Mouse (Mus musculus): ENCODE measurements at regions not wholly inside any gene's neighbourhood (a gene's known extent, or its start where the extent isn't known, plus 50 kb on each side); places are given as distances from the start of the nearest gene placed in this dataset.

DNA sequence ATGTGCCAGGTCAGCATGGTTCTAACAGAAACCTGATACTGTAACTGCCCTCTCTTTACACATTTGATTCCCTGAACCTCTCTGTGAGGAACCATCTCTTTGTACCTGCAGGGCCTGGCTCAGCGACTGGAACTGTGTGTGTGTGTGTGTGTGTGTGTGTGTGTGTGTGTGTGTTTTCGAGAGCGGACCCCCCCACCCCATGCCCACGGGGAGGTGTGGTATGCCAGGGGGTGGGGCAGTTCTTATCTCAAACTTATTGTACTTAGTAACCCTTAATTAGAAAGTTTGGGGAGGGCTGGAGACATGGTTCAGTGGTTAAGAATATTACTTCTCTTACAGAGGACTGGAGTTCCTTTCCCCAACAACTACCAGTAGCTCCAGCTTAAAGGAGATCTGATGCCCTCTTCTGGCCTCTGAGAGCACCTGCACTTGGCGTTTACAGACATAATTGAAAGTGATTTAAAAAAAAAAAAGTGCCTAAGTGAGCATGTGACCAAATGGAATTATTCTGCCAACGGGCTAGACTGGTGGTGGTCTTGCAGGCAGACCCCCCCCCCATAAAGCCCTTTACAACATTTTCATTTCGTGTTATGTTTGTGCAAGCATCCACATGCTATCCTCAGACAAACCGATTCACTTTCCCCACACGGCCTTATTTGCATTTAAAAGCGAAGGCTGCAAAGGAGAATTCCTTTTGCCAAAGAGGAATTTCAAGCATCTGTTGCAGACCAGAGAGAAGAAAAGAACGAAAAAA is 77.7 kb upstream of the Med14 start:
- peak; percentile 88 for DNase-seq (ENCODE audit: inconsistent ontology term)

- DNase-seq (ENCODE audit: inconsistent ontology term) = peak; percentile 52
Measured at GRCm38 (mm10) chrX:12837821-12838220, 75.9 kb upstream of the Med14 start.

GRCm38 (mm10) chrX:12834681-12835080 is 72.8 kb upstream of the Med14 start:
- no peak for DNase-seq (ENCODE audit: inconsistent ontology term)

DNA sequence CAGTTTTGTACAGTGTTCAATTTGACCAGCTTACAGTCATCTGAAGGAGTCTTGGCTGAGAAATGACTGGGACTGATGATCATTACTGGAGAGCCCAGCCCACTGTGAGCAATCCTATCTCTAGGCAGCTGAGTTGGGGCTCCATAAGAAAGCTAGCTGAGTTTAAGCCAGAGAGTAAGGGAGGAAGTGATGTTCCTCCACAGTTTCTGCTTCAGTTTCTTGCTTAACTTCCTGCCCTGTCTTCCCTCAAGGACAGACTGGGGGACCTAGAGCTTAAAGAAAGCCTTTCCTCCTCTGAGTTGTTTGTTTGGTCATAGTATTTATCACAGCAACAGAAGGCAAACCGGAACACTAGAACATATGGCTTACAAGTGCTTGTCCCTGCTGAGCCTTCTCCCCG is 70.8 kb upstream of the Med14 start:
- no peak for DNase-seq (ENCODE audit: inconsistent ontology term)

- no peak for DNase-seq (ENCODE audit: inconsistent ontology term)
Measured at GRCm38 (mm10) chrX:12829165-12829564, 67.3 kb upstream of the Med14 start.

GRCm38 (mm10) chrX:12827299-12827872 is 65.5 kb upstream of the Med14 start:
- no peak for DNase-seq (ENCODE audit: inconsistent ontology term)

GRCm38 (mm10) chrX:12826646-12827045 is 64.8 kb upstream of the Med14 start:
- DNase-seq (ENCODE audit: inconsistent ontology term) = no peak

- DNase-seq (ENCODE audit: inconsistent ontology term) = no peak
Measured at GRCm38 (mm10) chrX:12825262-12825661, 63.4 kb upstream of the Med14 start.

- no peak for DNase-seq (ENCODE audit: inconsistent ontology term)
Measured at GRCm38 (mm10) chrX:12824497-12824896, 62.6 kb upstream of the Med14 start.

- no peak for DNase-seq (ENCODE audit: inconsistent ontology term)
Measured at GRCm38 (mm10) chrX:12822777-12823176, 60.9 kb upstream of the Med14 start.

DNA sequence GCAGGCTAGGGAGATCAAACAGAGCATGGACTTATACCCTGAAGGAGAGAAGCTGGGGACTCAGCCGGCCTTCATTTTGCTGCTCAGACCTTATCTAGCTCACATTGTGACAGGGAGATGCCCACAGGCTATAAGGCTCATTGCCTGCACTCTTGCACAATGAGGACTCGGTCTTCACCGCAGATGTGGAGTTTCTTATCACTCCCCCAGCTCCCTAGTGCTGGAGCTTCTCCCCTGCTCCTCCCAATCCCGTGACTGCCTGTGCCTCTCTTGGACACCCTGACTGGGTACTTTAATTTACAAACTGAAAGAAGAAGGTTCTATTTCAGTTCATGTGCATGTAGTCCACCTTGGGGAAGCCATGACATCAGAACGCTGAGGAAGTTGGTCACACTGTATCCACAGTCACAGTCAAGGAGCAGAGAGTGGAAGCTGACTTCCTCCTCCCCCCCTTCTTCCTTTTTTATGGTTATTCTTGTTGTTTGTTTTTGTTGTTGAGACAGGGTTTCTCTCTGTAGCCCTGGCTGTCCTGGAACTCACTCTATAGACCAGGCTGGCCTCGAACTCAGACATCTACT is 51.3 kb upstream of the Med14 start:
- DNase-seq (ENCODE audit: inconsistent ontology term) = no peak
